Mouse (Mus musculus) heart, postnatal 0 days (tissue): ENCODE results near the gene Lclat1.

Experiments used
- CTCF ChIP-seq: IDR thresholded peaks from 2 replicates; pipeline ENCODE4 v1.5.1; 2016; ENCODE audit warnings: antibody characterized with exemption, control low read depth, low read depth
- EP300 ChIP-seq: IDR thresholded peaks from 2 replicates; pipeline ENCODE4 v1.6.1; 2016; ENCODE audit warnings: antibody characterized with exemption, low read depth

DNA sequence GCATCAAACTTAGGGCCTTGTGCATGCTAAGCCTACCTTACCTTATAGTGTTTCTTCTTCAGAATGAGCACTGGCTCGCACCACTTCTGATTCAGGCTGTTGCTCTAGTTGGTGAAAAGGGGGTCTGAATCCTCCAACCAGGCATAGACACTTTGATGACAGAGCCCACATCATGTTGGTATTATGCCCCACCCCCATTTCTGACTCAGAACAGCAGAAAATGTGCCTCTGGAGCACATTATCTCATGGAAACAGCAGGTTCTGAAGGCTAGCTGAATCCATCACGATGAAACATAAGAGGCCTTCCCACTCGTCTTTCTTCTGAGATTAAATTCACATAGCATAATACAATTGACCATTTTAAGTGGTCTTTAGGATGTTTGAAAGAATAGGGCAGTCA, 33.2 kb upstream of the Lclat1 start:
- TF ChIP-seq CTCF (no peak), EP300 (no peak)
